Mouse (Mus musculus) urinary bladder, postnatal 4 days (tissue): ENCODE data around the gene Aunip.

ENCODE experiments used
- DNase-seq, 2 experiments: peaks; one replicate each; pipeline ENCODE4 v3.0.0; 2021 to 2022; ENCODE audit warnings: low spot score in 2 of 2

Gene Aunip

GRCm38 (mm10) chr4:134553631-134554030 is 42.8 kb downstream of the Aunip start:
- DNase-seq = no peak

DNA sequence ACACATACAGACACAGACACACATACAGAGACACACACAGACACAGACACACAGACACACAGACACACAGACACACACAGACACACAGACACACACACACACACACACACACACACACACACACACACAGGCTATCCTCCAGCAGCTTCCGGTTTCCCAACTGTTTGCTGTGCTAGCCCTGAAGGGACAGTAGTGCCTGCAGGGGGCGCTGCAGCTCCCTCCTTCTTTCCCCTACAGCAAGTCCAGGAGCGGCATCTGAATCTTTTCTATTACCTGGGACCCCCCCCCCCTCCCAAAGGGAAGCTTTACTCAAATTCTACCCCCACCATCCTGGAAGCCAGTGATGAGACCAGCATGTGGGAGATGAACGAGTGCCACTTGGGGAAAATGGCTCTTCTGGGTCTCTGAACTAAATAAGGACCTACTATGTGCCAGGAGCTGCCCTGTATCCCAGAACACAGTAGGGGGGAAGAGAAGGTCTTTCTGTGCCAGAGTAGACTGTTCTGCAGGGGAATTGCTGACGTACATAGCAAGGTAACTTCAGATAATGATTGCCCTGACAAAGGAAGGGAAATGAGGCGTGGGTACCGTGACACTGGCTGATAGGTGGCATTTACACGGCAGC is 45.3 kb downstream of the Aunip start:
- no peak for DNase-seq

DNA sequence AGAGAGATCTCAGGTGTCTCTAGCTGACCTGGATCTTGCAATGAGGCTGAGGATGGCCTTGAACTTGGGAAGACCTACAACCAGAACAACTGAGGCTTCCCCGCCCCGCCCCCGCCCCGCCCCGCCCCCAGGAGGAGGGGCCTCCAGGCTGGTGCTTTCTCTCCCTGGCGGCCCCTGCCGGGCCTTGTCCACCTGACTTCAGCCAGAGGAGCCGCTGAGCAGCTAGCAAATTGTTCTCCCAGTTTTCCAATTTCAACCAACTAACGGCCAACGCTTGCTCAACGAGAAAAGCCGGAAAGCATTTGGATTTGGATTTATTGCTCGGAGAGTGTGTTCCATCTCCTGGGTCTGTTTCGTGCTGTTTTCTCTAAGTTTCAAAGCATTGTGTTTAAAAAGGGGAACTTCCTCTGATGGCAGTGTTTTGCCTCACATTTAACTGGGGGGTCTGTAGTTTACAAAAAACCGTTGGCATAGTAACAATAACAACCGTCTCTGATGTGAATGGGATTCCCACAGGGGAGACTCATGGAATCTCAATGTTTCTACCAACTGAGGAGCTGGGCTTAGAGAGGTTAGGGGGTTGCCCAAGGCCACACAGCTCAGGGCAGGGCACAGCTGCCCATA is 46.9 kb downstream of the Aunip start:
- DNase-seq = no peak

- no peak for DNase-seq
Measured at GRCm38 (mm10) chr4:134558570-134559113, 47.8 kb downstream of the Aunip start.

- DNase-seq = no peak
Measured at GRCm38 (mm10) chr4:134559154-134559553, 48.4 kb downstream of the Aunip start.

DNA sequence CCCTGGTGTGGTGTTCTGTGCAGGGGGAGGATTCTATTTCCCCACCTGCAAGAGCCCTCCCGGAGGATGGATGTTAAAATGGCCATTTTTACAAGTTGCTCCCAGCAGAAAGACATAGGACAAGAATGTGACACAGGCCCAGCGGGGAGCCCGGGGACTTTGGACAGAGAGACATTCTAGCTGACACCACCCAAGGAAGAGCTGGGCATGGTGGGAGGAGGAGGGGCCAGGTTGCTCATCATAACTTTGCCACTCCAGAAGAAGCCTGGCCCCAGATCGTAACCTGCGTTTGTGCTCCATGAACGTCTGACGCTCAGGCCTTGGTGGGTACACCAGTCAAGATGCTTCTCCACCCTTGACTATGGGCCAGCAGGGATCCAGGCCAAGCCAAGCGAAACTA is 49.9 kb downstream of the Aunip start:
- DNase-seq = no peak

DNA sequence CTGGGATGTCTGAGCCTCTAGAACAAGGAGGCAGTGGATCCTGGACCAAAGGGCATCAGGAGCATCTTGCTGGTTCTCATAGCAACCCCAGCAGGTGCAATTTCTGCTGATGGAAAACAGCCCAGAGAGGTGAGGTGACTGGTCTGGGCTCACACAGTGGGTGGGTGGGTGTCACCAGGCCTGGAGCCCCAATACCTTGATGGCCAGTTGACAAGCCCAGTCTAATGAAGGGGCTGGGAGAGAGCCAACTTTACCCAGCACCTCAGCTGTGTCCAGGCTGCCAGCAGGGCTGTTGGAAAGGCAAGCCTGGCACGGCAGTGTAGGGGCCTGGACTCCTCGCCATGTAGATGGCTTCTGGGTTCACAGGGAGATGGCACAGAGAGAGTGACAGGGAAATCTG is 51.2 kb downstream of the Aunip start:
- DNase-seq = no peak

DNA sequence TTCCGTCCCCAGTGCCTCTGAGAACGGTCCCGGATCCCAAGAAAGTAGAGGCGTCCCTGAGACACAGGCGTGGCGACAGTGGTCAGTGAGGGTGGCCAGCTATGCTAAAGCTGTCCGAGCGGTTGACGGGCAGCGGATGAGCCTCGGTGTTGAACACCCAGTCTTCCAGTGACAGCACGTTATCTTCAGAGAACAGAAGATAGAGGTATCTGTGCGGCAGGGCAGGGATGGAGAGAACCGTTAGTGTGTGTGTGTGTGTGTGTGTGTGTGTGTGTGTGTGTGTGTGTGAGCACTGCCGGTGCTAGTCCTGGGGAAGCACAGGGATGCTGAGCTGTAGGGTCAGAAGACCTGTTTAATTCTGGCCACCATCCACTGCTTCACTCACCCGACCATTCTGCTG is 52.8 kb downstream of the Aunip start:
- no peak for DNase-seq

GRCm38 (mm10) chr4:134564093-134564492 is 53.3 kb downstream of the Aunip start:
- DNase-seq = no peak

GRCm38 (mm10) chr4:134567377-134568226 is 56.8 kb downstream of the Aunip start:
- DNase-seq = no peak

DNA sequence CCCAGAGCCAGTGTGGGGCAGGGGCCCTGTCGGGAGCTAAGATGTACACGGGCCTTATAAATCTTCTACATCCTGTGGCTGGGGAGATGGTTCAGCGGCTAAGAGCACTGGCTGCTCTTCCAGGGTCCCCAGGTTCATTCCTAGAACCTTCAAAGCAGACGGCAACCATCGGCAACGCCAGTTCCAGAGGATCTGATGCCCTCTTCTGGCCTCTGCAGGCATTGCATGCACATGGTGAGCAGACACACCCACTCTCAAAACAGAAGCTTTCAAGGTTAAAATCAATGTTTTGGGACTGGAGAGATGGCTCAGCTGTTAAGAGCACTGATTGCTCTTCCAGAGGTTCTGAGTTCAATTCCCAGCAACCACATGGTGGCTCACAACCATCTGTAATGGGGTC is 58.4 kb downstream of the Aunip start:
- DNase-seq = no peak

DNA sequence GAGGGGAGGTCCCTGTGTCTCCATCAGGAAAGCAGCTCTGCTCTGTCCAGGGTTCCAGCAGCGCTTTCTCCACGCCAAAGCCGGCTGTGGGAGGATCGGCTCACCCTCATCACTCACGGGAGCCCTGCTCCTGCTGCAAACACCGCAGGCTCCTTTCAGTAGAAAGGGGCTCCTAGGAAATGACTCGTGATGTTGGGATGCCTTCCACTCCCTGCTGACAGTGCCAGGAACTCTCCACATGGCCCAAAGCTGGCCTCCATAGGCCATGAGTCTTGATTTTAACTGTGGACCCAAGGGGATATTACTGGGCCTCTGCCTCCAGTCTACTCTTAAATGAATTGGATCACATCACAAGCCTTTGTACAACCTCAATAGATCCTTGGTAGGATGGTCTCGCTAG is 59.0 kb downstream of the Aunip start:
- DNase-seq = no peak

DNA sequence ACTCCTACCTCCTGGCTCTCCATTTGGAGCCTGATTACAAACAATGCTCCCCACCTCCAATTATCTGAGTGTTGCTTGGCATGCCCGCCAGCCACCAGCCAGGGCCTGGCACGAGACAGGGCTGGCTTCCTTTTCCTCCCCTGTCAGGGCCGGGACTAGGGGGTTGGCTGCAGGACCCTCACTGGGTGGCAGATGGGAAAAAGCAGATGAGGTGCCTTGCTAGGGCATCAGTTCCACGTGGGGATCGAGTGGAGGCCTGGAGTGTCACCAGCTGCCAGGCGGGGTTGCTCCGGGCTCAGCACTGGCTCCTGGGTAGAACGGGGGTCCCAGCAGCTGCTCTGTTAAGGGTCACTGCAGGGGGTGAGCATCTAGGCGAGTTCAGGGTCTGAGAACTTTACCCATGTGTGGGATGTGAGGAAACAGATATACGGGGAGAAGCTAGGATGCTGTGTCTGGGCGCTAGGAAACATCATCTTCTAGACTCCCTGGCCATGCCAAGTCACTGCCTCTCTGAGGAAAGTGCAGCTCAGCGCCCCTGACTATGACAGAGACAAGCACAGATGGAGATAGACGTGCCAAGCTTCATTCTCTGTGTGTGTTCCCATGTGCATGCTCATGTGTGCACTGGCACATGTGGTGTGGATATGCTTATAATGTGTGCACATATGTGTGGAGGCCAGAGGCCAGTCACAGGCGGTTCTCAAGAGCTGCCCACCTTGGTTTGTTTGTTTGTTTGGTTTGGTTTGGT is 60.1 kb downstream of the Aunip start:
- no peak for DNase-seq

DNA sequence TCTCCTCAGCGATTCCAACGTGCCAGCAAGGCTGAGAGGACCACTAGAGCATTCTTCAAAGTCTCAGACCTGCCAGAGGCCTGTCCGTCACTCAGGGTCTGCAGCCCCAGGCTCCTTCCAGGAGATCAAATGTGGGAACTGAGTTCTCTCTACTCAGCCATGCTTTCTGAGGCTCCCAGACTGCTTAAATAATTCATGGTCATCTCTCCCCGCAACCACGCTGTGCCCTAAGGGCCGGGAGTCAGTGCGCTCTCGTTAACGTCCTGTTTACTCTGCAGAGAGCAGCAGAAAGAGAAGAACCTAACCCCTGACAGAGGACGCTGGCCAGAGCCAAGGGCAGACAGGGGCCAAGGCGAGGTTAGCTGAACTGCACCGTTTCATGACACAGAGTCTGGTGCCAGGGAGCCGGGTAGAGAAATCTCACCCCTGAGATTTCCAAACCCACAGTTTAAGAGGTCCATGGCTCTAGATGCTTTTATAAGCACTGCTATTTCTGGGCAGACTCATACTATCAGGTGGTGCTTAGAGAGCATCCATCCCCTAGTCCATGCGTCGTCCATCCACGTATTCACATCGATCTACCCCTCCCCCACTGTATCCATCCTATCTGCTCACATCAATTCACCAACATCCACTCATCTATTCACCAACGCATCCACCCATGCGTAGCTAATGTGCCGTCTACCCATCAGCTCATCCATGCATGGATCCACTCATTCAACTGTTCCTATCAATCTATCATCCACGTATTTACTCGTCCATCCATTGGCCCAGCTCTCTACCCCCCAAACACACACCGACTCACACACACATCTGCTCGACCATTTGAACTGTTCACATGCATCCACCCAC is 61.9 kb downstream of the Aunip start:
- DNase-seq = no peak
